Mouse (Mus musculus): ENCODE measurements around the gene Nipa1. TPM values are rescaled to one million over a fixed set of nuclear protein-coding genes. Genes with fewer than 3 reads are reported as not detected.
A peak's percentile ranks its signal among the peaks of the same experiment; 100 is the strongest.

Nipa1 gene
- polyA plus RNA-seq, 1 experiment from 2014 or later: 10.0 TPM

DNA sequence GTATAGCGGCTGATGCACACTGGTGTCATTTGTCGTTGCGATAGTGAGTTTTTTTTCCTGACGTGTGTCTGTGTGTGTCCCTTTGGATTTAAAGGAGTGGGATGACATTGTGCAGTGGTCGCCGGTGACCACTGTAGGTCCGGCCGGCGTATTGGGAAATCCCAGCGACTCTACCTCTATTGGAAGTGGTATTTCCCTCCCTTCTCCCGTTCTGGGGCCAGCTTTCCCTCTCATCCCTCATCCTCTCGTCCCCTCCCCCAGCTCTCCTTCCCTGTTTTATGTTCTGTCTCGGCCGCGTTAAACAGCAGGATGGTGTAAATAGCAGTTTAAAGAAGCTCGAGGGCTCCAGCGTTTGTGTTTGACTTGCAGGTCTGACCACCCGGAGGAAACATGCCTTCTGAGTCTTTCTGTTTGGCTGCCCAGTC is 30.7 kb upstream of the Nipa1 start:
- no peaks in the 10 kb centered on the region for H3K9me3 ChIP-seq (ENCODE audit: low read length)
- DNase-seq (ENCODE audit: low spot score) (peak; percentile 58), ATAC-seq (peak; percentile 8)

DNA sequence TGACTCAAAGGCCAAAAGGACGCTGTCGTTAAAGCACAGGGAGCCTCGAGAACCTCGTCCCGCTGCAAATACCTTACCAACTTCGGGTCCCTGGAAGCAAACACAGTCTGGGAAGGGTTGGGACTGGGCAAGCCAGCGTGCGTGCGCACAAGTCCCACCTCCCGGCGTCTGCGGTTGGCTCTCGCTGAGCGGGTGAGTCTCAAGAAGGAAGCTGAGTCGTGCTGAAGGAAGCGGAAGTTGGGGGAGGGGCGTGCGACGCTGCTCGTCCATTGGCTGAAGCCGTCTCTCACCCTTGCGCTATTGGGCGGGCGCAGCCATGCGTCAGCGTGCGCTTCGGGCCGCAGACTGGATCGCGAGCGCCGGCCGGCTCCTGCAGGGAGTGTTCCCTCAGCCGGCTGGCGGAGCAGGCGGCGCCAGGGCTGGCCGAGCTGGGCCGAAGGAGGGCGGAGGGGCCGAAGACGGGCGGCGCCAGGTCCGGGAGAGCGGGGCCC is 30.1 kb upstream of the Nipa1 start, which contains the start of gene Herc2:
Gene Herc2, plus strand, starts transcription at position 366 of the 491 bp plus-strand sequence.
- H3K36me3 ChIP-seq (ENCODE audit: insufficient read depth, low read length): no peaks in the 10 kb centered on the region
- H3K27ac ChIP-seq (ENCODE audit: low read length): peak within 1 kb of the TSS; percentile 94
- peak; percentile 100 for DNase-seq (ENCODE audit: low spot score)
- H3K4me3 ChIP-seq (ENCODE audit: low read depth, low read length): peak within 1 kb of the TSS; percentile 83
- peak; percentile 99 for ATAC-seq
- no peaks in the 10 kb centered on the region for H3K27me3 ChIP-seq (replicated peaks; ENCODE audit: insufficient read depth, low read length)
- TF ChIP-seq CTCF (IDR thresholded peaks at IDR 0.05): no peak; the same call in 1 of the 2 replicates
- TF ChIP-seq EP300 (IDR thresholded peaks at IDR 0.05): no peak
- H3K9me3 ChIP-seq (ENCODE audit: low read length): no peaks in the 10 kb centered on the region
- H3K4me2 ChIP-seq (replicated peaks; ENCODE audit: low read depth, low read length): peak within 1 kb of the TSS; percentile 62
- peaks cover 4% of the 10 kb centered on the region; the same call in 1 of the 2 replicates for H3K4me1 ChIP-seq (ENCODE audit: insufficient read depth, low read depth, low read length)
- 3% methylated on average over 46 of the region's 47 CpGs for WGBS
- H3K9ac ChIP-seq (replicated peaks; ENCODE audit: low read depth): peak within 1 kb of the TSS; percentile 83

More for the DNA sequence above, 30.7 kb upstream of the Nipa1 start:
- Histone ChIP-seq H3K4me1 (ENCODE audit: insufficient read depth, low read depth, low read length) (peaks cover 4% of the 10 kb centered on the region; the same call in 1 of the 2 replicates), H3K9ac (replicated peaks; ENCODE audit: low read depth) (peak overlapping the region; percentile 83), H3K27me3 (replicated peaks; ENCODE audit: insufficient read depth, low read length) (no peaks in the 10 kb centered on the region), H3K4me3 (ENCODE audit: low read depth, low read length) (peak overlapping the region; percentile 83), H3K27ac (ENCODE audit: low read length) (peak overlapping the region; percentile 94), H3K4me2 (replicated peaks; ENCODE audit: low read depth, low read length) (peak overlapping the region; percentile 62), H3K36me3 (ENCODE audit: insufficient read depth, low read length) (no peaks in the 10 kb centered on the region)
- TF ChIP-seq EP300 (IDR thresholded peaks at IDR 0.05): no peak
- TF ChIP-seq CTCF (IDR thresholded peaks at IDR 0.05): no peak
- under 1% methylated on average over 18 of the region's 18 CpGs for WGBS

DNA sequence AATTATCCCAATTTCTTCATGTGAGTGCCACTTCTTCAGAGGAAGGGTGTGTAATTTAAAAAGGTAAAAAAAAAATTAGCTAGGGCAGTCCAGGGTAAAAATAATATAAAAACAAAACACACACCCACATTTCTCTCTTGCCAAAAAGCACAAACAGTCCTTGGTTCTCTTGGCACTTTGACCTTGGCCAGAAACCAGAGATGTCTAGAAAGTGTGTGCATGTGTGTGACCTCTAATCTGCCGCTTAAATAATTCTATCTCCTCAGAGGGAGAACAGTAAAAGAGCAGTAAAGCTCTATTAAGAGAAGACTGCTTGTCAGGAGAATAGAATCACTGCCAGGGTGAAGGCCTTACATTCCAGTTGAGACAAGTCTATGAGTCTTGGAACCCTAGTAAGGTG is 27.4 kb upstream of the Nipa1 start:
- Histone ChIP-seq H3K9me3 (ENCODE audit: low read length) (no peaks in the 10 kb centered on the region), H3K4me3 (ENCODE audit: low read depth, low read length) (no peak overlapping the region), H3K27me3 (replicated peaks; ENCODE audit: insufficient read depth, low read length) (no peaks in the 10 kb centered on the region), H3K36me3 (ENCODE audit: insufficient read depth, low read length) (no peaks in the 10 kb centered on the region), H3K9ac (replicated peaks; ENCODE audit: low read depth) (no peak overlapping the region), H3K4me2 (replicated peaks; ENCODE audit: low read depth, low read length) (no peak overlapping the region), H3K4me1 (ENCODE audit: insufficient read depth, low read depth, low read length) (peaks cover 4% of the 10 kb centered on the region; the same call in 1 of the 2 replicates), H3K27ac (ENCODE audit: low read length) (no peak overlapping the region)
- DNase-seq (ENCODE audit: low spot score) (no peak), ATAC-seq (no peak)
- TF ChIP-seq CTCF (IDR thresholded peaks at IDR 0.05) (no peak), EP300 (IDR thresholded peaks at IDR 0.05) (no peak)
- WGBS: 72% methylated on average over 1 of the region's 1 CpGs

DNA sequence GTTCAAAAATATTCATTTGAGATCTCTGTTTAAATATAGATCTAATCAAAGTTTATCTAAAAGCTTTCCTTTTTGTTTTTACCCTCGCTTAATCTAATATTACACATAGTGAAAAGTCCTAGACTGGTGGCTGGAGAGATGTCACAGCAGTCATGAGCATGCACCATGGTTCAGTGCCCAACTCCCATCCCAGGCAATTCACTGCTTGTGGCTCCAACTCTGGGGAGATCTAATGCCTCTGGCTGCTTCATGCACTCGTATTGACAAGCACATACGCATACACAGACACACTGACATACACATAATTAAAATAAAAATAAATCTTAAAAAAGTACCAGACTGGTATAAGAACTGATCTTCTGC is 24.5 kb upstream of the Nipa1 start:
- Histone ChIP-seq H3K4me3 (ENCODE audit: low read depth, low read length) (no peak overlapping the region), H3K4me2 (replicated peaks; ENCODE audit: low read depth, low read length) (no peak overlapping the region), H3K27me3 (replicated peaks; ENCODE audit: insufficient read depth, low read length) (no peaks in the 10 kb centered on the region), H3K9ac (replicated peaks; ENCODE audit: low read depth) (no peak overlapping the region), H3K4me1 (ENCODE audit: insufficient read depth, low read depth, low read length) (no peaks in the 10 kb centered on the region), H3K36me3 (ENCODE audit: insufficient read depth, low read length) (no peaks in the 10 kb centered on the region), H3K27ac (ENCODE audit: low read length) (no peak overlapping the region), H3K9me3 (ENCODE audit: low read length) (no peaks in the 10 kb centered on the region)
- DNase-seq (ENCODE audit: low spot score) (no peak), ATAC-seq (no peak)
- TF ChIP-seq CTCF (IDR thresholded peaks at IDR 0.05) (no peak), EP300 (IDR thresholded peaks at IDR 0.05) (no peak)
- WGBS: 71% methylated on average over 3 of the region's 3 CpGs

DNA sequence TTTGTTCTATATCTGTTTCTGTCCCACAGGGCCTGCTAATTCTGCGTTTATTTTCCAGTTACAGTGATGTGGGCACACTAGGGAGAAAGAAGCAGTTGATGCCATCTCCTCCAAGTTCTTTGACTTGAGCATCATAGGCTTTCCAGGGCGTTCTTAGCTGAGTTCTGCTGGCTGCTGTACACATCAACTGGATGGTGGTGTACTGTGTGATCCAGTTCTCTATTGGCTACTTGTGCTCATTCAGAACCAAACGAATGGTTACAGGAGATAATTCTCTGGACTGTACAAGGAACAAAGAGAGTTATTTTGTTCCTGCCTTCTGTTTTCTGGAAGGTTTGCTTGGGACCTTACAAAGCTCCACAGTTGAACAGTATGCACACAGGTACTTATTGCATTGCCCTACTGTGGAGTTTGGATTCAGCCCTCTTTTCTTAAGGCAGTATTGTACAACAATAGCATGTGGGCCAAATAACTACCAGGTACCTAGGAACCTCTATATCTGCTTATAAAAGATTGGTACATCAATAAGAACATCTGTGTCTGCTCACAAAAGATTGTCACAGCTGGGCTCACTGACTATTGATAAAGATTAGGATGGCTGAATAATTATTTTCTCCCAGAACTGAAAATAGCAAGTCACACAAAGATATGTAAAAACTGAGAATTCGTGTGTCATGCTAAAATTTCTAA is 24.0 kb upstream of the Nipa1 start:
- TF ChIP-seq EP300 (IDR thresholded peaks at IDR 0.05) (no peak), CTCF (IDR thresholded peaks at IDR 0.05) (no peak)
- WGBS: 58% methylated on average over 4 of the region's 4 CpGs
- no peak overlapping the region for H3K9ac ChIP-seq (replicated peaks; ENCODE audit: low read depth)
- DNase-seq (ENCODE audit: low spot score) (no peak), ATAC-seq (no peak)
- H3K4me1 ChIP-seq (ENCODE audit: insufficient read depth, low read depth, low read length): no peaks in the 10 kb centered on the region
- H3K4me2 ChIP-seq (replicated peaks; ENCODE audit: low read depth, low read length): no peak overlapping the region
- H3K9me3 ChIP-seq (ENCODE audit: low read length): no peaks in the 10 kb centered on the region
- H3K27ac ChIP-seq (ENCODE audit: low read length): no peak overlapping the region
- H3K36me3 ChIP-seq (ENCODE audit: insufficient read depth, low read length): no peaks in the 10 kb centered on the region
- no peaks in the 10 kb centered on the region for H3K27me3 ChIP-seq (replicated peaks; ENCODE audit: insufficient read depth, low read length)
- no peak overlapping the region for H3K4me3 ChIP-seq (ENCODE audit: low read depth, low read length)

DNA sequence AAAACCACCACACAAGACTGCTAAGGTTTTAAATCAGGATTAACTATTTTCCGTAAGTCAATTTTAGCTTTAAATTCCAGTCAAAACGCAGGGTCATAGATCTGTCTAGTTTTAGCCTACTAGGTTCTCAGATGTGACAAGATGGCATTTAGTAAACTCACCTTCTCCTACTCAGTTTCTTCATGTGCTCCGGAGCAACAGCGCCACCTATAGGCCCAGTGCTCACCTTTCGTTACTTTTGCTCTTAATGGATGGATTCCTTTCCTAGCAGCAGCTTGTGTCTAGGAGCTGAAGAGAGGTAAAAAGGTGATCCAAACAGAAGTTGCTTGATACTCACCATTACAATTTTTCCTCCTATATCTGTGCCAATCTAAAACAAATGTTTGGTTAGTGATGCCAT is 22.6 kb upstream of the Nipa1 start:
- Histone ChIP-seq H3K9ac (replicated peaks; ENCODE audit: low read depth) (no peak overlapping the region), H3K27ac (ENCODE audit: low read length) (no peak overlapping the region), H3K4me3 (ENCODE audit: low read depth, low read length) (no peak overlapping the region), H3K9me3 (ENCODE audit: low read length) (no peaks in the 10 kb centered on the region), H3K36me3 (ENCODE audit: insufficient read depth, low read length) (no peaks in the 10 kb centered on the region), H3K27me3 (replicated peaks; ENCODE audit: insufficient read depth, low read length) (no peaks in the 10 kb centered on the region), H3K4me2 (replicated peaks; ENCODE audit: low read depth, low read length) (no peak overlapping the region), H3K4me1 (ENCODE audit: insufficient read depth, low read depth, low read length) (no peaks in the 10 kb centered on the region)
- peak; percentile 60 for ATAC-seq
- WGBS: 11% methylated on average over 5 of the region's 5 CpGs
- DNase-seq (ENCODE audit: low spot score): peak; percentile 87
- peak; percentile 93 for TF ChIP-seq CTCF (IDR thresholded peaks at IDR 0.05)
- no peak for TF ChIP-seq EP300 (IDR thresholded peaks at IDR 0.05)
